Mouse (Mus musculus) adrenal gland, adult (tissue): Measurements from ENCODE around the gene Gm45062.
"Not testable (repeated sequence)": the region's sequence is repeated elsewhere in the genome, so short reads cannot be mapped to it uniquely, and the experiment has no call there.

Source experiments
- DNase-seq, 2 experiments: peaks; one replicate each; pipeline ENCODE4 v3.0.0; 2022 to 2023; ENCODE audit warnings: low spot score in 1 of 2; ENCODE audit not compliant: inconsistent age in 2 of 2

Gm45062 gene

DNA sequence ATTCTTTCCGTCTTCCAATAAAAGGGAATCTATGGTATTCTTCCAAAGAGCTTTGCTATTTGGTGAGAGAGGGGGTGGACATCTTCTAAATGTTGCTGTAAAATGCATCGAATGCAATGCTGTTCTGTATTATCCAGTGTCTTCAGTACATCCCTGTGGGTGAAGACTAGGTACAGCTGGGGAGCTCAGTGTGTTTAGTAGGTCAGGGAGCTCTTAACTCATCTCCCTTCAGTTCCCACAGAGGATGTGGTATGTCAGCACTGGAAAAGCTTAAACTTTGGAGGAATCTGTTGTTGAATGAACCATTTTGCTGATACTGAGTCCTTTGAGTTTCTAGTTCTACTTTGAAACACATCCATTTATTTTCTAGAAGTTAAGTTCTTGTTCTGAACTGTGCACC is 53.3 kb downstream of the Gm45062 start:
- no peak for DNase-seq

- DNase-seq: no peak
Measured at GRCm38 (mm10) chr6:8316201-8316600, 57.0 kb downstream of the Gm45062 start.

DNA sequence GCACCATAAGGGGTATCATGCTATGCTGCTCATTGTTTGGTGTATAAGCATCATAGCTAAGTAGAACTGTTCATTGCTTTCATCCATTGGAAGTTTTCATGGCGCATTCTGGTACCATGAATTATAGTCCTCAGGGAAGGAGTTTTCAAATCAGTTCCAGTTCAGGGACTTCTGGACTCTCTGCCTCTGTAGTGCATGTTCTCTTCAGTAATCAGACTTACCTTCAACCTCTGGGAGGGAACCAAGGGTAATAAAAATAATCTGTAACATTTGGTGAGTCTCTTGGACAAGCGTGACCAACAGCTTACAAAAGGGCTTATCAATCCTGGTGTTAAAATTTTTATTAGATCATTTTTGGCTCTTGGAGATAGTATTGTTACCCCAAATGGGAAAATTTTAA is 60.3 kb downstream of the Gm45062 start:
- DNase-seq: no peak

DNA sequence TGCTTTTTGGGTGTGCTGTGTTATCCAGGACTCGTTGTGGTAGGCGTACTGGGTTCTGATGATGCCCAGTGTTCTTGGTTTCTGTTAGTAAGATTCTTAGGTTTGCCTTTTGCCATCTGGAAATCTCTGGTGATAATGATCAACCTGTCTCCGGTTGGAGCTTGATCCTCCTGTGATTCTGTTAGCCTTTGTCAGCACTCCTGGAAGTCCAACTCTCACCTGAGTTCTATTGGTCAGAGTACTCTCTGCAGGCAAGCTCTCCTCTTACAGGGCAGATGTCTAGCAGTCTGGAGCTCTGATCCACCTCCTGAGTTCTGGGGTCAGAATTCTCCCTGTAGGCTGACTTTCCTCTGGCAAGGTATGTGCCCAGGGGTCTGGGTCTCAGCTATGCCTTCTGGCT is 72.2 kb downstream of the Gm45062 start:
- DNase-seq: not testable (repeated sequence)

GRCm38 (mm10) chr6:8333380-8333779 is 74.1 kb downstream of the Gm45062 start:
- no peak for DNase-seq

DNA sequence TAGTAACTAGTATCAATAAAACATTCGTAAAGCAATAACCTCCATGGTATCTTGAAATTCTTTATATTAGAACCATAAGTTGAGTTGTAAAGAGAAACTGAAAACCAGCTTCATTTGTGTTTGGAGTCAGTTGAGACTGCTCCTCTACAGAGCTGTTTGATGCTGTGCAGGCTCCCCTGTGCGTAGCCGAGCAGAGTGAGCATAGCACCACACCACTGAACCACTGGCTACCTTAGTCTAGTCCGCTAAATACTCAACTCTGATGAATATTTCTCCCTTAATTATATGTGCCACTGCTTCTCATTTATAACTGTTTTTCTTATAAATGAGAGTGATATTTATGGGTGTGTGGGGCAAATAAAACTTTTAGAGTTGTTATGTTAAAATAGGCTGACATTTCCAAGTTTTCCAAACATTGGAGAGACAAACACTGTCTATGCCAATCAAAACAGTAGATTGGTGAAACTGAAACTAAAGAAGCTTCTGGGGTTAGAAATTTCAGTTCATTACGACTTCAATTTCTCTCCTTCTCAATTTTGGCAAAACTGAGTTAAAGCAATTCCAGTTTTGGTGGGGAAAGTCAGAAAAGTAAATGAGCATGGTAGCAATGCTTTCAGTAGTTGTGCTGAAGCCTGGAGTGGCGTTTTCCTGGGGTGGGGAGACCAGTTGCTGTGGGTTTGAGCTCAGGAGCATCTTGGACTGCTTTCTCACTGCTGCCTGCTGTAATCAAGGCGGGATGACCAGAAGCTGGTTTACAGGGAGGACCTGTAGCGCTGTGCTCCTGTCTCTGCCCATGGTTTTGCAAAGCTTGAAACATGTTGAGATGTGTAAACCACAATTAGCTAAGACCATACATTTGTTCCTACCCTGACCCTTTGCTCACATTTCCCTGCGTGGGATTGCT is 77.5 kb downstream of the Gm45062 start:
- peak in 1 of 2 experiments; percentile 37 for DNase-seq

DNA sequence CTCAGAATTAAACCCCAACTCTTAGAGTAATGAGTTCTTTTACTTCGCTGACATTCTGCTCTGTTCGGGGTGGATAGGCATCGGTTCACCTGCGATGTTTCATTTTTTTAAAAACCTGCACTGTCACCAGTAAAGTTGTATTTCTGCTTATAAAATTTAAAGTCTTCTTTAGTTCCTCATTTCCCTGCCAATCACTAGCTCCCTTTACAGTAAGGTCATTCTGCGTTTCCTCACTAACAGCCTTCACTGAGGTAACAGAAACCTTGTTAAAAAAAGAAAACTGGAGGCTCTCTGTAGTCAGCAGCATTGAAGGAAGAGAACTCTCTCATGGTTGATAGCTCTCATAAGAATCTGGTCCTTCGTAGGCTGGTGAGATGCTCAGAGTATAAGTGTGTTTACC is 80.2 kb downstream of the Gm45062 start:
- DNase-seq: no peak

DNA sequence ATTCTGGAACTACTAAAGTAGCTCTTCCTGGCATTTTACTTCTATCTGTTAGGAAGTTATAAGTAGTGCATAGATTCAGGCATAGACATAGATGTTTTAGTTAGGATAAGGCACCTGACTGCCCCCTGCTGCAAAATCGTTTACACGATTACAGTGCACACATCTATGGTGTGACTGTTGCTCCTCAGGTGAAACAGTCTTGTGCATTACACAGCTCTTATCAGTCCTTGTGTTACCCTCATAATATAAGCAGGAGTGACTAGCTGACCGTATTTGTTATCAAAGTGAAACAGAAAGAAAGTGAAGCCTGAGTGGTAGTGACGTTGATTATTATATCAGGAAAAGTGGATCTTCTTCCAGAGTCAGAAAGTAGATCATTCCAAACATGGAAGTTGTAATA is 84.0 kb downstream of the Gm45062 start:
- no peak for DNase-seq

DNA sequence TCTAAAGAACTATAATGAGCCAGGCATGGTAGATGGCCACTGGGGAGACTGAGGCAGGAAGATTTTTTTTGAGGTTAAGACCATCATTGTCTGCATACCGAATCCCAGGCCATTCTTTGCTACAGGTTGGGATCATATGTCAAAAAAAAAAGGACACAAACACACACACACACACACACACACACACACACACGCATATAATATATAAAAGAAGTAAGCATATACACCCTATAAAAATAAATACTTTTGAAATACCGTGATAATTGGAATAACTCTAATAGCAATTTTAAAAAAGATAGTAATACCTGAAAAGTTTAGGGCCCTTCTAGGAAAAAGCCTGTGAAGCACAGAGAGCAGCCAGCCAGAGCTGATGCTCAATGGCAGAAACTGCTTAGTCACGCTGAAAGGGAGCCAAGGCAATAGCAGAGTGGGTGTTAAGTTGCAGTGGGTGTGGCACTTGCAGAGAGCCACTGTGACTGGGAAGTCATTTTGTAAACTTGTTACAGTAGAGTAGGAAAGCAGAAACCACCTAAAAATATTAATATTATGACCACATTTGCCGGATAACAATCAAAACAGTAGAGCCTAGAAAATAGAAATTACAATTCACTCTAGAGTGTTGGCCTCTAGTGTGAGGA is 86.1 kb downstream of the Gm45062 start:
- DNase-seq: peak in 1 of 2 experiments; percentile 64

- no peak for DNase-seq
Measured at GRCm38 (mm10) chr6:8347154-8347553, 87.9 kb downstream of the Gm45062 start.

GRCm38 (mm10) chr6:8348344-8348743 is 89.1 kb downstream of the Gm45062 start:
- no peak for DNase-seq

GRCm38 (mm10) chr6:8349060-8349670 is 89.9 kb downstream of the Gm45062 start:
- DNase-seq: no peak

- DNase-seq: no peak
Measured at GRCm38 (mm10) chr6:8351507-8351906, 92.3 kb downstream of the Gm45062 start.

DNA sequence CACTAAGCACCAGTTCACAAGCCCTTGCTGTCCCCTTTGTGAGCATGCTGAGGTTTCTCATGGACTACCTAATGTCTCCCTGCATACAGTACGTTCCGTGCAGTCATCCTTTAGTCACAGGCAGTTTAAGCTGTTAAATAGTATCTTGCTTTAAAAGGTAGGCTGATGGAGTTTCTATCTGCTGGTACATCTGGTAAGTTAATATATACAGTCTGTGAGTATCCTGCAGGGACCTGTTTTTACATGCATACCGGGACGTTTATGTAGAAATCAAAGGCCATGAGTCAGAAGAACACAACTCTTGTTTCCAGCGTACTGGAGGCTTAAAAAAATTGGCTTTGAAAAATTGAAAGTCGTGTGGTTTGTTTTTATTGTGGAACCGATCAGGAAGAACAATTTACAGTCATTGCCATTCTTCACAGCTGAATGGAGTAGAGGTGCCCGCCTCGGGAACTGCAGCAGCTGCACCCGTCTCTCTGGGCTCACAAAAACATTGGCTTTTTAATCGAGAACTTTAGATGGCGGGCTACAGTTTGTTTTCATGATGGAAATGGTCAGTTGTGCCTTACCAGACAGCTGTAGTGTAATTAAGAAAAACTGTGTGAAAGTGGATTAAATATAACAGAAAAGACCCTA is 93.4 kb downstream of the Gm45062 start:
- DNase-seq: no peak

DNA sequence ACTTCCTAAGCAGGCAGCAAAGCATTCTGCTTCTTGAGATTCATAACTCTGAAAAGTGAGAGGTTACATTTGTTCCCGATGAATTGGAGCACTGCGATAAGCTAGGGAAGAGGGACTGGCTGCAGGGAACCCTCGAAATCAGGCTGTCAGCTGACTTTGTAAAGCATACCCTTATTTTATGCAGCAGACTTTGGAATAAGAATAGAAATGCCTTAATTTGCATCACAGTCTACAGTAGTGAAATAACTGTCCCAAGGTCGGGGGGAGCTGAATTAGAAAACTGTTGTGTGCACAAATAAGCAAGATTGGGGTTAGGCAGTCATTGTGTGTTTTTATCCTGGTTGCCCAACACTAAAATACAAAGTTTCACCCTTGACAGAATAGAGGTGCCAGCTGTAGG is 94.2 kb downstream of the Gm45062 start:
- no peak for DNase-seq

DNA sequence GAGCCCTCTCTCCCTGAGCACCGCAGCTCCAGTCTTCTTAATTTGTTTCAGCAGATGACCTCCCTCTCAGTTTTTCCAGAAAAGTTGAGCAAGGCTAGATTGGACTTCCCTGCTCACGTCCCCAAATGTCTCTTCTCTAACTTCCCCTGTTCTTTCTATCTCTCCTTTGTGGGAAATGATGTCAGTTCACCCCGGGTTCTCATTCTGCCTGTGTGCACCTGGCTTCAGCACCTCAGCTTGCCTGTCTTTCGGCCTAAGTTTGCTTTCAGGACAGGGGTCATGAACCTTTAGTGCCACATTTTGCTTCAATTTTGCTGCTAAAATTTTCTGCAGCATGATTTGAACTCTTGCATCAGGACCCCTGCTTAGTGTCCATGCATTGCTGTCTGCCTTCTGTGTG is 95.6 kb downstream of the Gm45062 start:
- no peak for DNase-seq

GRCm38 (mm10) chr6:8358232-8358631 is 99.0 kb downstream of the Gm45062 start:
- no peak for DNase-seq

DNA sequence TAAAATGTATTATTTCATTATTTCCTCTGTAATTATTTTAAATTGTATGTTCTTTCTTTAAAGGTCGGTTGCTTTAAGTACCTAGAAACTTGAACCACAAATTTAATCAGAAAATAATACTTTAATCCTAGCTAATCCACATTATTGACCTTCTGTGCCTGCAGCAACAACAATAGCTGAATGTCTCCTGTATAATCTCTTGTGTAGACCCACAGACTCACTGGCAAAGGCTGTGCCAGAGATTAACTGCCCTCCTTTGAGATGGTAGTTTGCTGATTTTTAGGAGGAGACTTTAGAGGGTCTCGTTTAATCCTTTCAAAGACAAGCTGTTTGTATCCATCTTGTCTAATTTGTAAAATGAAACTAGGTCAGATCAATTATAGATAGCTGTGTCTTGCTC is 99.5 kb downstream of the Gm45062 start:
- no peak for DNase-seq

DNA sequence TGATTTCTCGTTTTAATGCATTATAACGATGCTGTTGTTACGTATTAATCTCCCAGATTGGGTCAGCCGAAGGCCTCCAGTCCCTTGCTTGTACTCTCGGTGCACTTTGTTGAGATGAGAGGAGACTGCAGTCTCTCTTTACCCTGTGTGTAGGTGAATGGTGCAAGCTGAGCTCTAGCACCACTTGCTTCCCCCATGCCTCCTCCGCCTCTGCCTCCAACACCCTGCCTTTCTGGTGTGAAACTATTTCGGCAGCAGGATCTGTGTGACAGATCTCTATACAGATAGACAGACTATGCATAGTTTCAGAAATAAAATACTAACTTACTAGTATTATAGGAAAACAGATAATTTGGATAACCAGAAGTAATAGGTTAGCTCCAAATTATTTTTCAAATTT is 101.6 kb downstream of the Gm45062 start:
- DNase-seq: no peak

DNA sequence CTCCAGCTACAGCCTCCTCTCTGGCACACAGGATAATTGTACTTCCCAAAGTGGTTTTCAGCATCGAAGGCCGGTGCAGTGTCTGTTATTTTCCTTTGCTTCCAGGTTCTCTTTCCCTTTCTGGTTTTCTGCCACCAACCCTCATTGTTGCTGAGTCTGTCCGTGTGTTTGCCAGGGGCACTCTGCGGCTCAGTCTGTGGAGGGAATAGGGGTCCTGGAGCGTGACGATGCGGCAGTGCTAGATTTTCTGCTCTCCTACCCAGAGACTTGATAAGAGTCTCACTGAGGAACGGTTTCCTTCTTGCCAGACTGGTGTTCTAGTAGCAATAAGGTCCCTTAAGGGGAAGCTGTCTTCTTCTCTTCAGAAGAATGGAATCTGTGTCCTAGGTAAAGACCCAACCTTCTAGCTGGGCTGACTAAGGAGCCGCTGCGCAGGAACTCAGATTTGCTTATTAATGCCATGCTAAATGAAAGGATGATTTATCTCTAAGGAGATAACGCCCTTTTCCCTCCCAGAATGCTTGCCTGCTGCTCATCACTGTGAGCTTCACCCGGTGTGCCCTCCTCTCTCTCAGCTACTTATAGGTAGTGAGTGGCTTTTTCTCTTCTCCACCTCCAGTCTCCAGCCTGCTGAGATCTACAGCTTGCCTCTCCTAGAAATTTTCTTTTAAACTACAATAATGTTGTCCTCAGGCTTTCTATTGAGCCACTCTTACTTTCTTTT is 104.9 kb downstream of the Gm45062 start:
- DNase-seq: no peak

GRCm38 (mm10) chr6:8364757-8365150 is 105.5 kb downstream of the Gm45062 start:
- DNase-seq: no peak
